Mouse (Mus musculus): ENCODE data around the gene Ccdc28a.

The Ccdc28a gene

GRCm38 (mm10) chr10:18234560-18235401, at the start of gene Ccdc28a:
TSS of gene Ccdc28a (minus strand) at chr10:18234998.
- peak; percentile 96 for DNase-seq (ENCODE audit: low spot score)

- DNase-seq (ENCODE audit: low spot score): no peak
These were observed 49.2 kb upstream of the Ccdc28a start for GRCm38 (mm10) chr10:18283991-18284390.

- DNase-seq (ENCODE audit: low spot score): no peak
These were observed 41.4 kb upstream of the Ccdc28a start for GRCm38 (mm10) chr10:18276090-18276734.

- peak; percentile 16 for DNase-seq (ENCODE audit: low spot score)
These were observed 16.5 kb upstream of the Ccdc28a start for GRCm38 (mm10) chr10:18251345-18251744.

- DNase-seq (ENCODE audit: low spot score): peak; percentile 28
These were observed 8.8 kb upstream of the Ccdc28a start for GRCm38 (mm10) chr10:18243614-18244013.

- DNase-seq (ENCODE audit: low spot score): no peak
These were observed 2.4 kb upstream of the Ccdc28a start for GRCm38 (mm10) chr10:18237191-18237590.

GRCm38 (mm10) chr10:18236328-18236927, 1.6 kb upstream of the Ccdc28a start:
- no peak for DNase-seq (ENCODE audit: low spot score)

GRCm38 (mm10) chr10:18235402-18235747, 577 bp upstream of the Ccdc28a start:
- DNase-seq (ENCODE audit: low spot score): no peak

GRCm38 (mm10) chr10:18233891-18234290, 907 bp downstream of the Ccdc28a start:
- DNase-seq (ENCODE audit: low spot score): no peak

- no peak for DNase-seq (ENCODE audit: low spot score)
These were observed 10.4 kb downstream of the Ccdc28a start for GRCm38 (mm10) chr10:18224386-18224785.

- no peak for DNase-seq (ENCODE audit: low spot score)
These were observed 15.4 kb downstream of the Ccdc28a start for GRCm38 (mm10) chr10:18219351-18219750.

- DNase-seq (ENCODE audit: low spot score): no peak
These were observed 20.7 kb downstream of the Ccdc28a start for GRCm38 (mm10) chr10:18214124-18214523.

- no peak for DNase-seq (ENCODE audit: low spot score)
These were observed 21.4 kb downstream of the Ccdc28a start for GRCm38 (mm10) chr10:18213373-18213772.

GRCm38 (mm10) chr10:18210726-18211125, 24.1 kb downstream of the Ccdc28a start, which contains the start of gene Ect2l:
TSS of gene Ect2l (minus strand) at chr10:18210890.
- DNase-seq (ENCODE audit: low spot score): peak; percentile 47

- DNase-seq (ENCODE audit: low spot score): no peak
These were observed 24.7 kb downstream of the Ccdc28a start for GRCm38 (mm10) chr10:18210119-18210518.

GRCm38 (mm10) chr10:18204067-18204466, 30.7 kb downstream of the Ccdc28a start:
- DNase-seq (ENCODE audit: low spot score): peak; percentile 71

- DNase-seq (ENCODE audit: low spot score): no peak
These were observed 32.4 kb downstream of the Ccdc28a start for GRCm38 (mm10) chr10:18202401-18202800.

- no peak for DNase-seq (ENCODE audit: low spot score)
These were observed 34.1 kb downstream of the Ccdc28a start for GRCm38 (mm10) chr10:18200656-18201055.

GRCm38 (mm10) chr10:18199919-18200318, 34.9 kb downstream of the Ccdc28a start:
- DNase-seq (ENCODE audit: low spot score): no peak

GRCm38 (mm10) chr10:18198286-18199015, 36.3 kb downstream of the Ccdc28a start:
- DNase-seq (ENCODE audit: low spot score): no peak

- peak; percentile 77 for DNase-seq (ENCODE audit: low spot score)
These were observed 37.4 kb downstream of the Ccdc28a start for GRCm38 (mm10) chr10:18197206-18197979.
